Mouse (Mus musculus): ENCODE results near the gene Cdk2ap1. TPM values are rescaled to one million over a fixed set of nuclear protein-coding genes. Genes with fewer than 3 reads are reported as not detected.
A peak's percentile ranks its signal among the peaks of the same experiment; 100 is the strongest.
"Not testable (repeated sequence)": the region's sequence is repeated elsewhere in the genome, so short reads cannot be mapped to it uniquely, and the experiment has no call there.

The Cdk2ap1 gene
- polyA plus RNA-seq, 1 experiment from 2014 or later, result 105 TPM

DNA sequence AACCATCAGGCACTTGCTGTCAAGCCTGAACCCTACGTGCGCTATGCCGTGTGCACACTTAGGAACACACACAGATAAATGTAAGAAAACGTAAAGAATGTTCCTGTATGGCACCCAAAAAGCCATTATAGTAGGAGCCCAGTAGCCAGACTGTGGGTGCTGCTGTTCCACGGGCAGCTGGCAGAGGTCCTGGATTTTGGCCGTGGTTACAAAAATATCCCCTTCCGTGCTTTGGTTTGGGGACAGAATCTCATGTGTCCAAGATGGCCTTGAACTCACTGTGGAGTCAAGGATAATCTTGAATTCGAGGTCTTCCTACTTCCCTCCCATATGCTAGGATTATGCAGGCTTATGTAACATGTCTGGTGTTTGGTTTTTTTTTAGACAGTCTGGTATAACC, 20.0 kb downstream of the Cdk2ap1 start:
- H3K27me3 ChIP-seq, result no peaks in the 10 kb centered on the region
- peak overlapping the region; percentile 46; the same call in 1 of the 2 replicates for H3K27ac ChIP-seq
- no peak overlapping the region for H3K9ac ChIP-seq
- H3K4me3 ChIP-seq (replicated peaks), result no peak overlapping the region
- peaks cover 33% of the 10 kb centered on the region for H3K36me3 ChIP-seq (replicated peaks)
- WGBS, result 81% methylated on average over 8 of the region's 8 CpGs
- H3K4me2 ChIP-seq, result no peak overlapping the region
- no peak for ATAC-seq (ENCODE audit: low FRiP score)
- peaks cover under 1% of the 10 kb centered on the region; the same call in 1 of the 2 replicates for H3K4me1 ChIP-seq
- H3K9me3 ChIP-seq, result no peaks in the 10 kb centered on the region

- not testable (repeated sequence) for H3K27me3 ChIP-seq; H3K4me1 ChIP-seq; H3K27ac ChIP-seq; H3K4me2 ChIP-seq; H3K9me3 ChIP-seq; H3K9ac ChIP-seq; H3K4me3 ChIP-seq (replicated peaks)
- peaks cover 30% of the 10 kb centered on the region for H3K36me3 ChIP-seq (replicated peaks)
- ATAC-seq (ENCODE audit: low FRiP score), result 0 out of 2 replicates have a peak, but pooled peaks have one; percentile 37
- 71% methylated on average over 6 of the region's 6 CpGs for WGBS
Observed at GRCm38 (mm10) chr5:124341753-124342339, 21.0 kb downstream of the Cdk2ap1 start.

DNA sequence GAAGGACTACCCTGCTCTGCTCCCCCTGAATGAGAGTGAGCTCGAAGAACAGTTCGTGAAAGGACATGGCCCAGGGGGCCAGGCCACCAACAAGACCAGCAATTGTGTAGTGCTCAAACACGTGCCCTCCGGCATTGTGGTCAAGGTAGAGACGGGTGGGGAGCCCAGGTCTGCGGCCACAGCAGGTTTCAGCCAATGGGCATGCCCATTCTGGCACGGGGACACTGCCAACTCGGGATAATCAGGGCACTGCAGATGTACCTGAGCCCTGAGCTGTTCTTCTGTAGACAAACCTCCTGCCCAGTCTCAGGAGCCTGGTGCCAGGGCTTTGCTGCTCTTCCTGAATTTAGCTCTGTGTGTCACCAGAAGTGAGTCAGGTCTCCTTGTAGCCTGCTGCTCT, 24.1 kb downstream of the Cdk2ap1 start:
- Histone ChIP-seq H3K9me3 (no peaks in the 10 kb centered on the region), H3K36me3 (replicated peaks) (peaks cover 6% of the 10 kb centered on the region; the same call in 1 of the 2 replicates), H3K27ac (peak overlapping the region; percentile 70), H3K27me3 (no peaks in the 10 kb centered on the region), H3K9ac (no peak overlapping the region), H3K4me1 (peaks cover 25% of the 10 kb centered on the region), H3K4me3 (replicated peaks) (no peak overlapping the region), H3K4me2 (no peak overlapping the region)
- ATAC-seq (ENCODE audit: low FRiP score), result no peak
- WGBS, result 87% methylated on average over 8 of the region's 8 CpGs

DNA sequence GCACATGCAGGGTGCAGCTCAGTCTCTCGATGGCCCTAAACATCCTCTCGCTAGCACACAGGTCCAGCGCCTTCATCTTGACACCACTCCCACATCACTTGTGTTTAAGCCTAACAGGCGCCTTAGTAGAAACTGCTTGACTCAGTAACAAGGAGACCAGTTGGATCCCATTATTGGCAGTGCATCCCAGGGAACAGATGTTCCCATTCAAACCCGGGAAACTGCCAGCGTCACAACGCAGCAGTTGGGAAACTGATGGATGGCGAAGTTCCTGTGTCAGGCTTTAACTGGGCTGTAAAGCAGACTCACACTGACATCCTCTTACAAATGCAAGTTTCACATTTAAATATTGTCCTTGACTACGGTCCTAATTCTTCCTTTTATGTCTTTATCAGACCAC, 25.0 kb downstream of the Cdk2ap1 start:
- Histone ChIP-seq H3K4me1 (peaks cover 28% of the 10 kb centered on the region), H3K4me2 (no peak overlapping the region), H3K4me3 (replicated peaks) (no peak overlapping the region), H3K27me3 (no peaks in the 10 kb centered on the region), H3K9me3 (no peaks in the 10 kb centered on the region), H3K27ac (peak overlapping the region; percentile 70; the same call in 1 of the 2 replicates), H3K36me3 (replicated peaks) (0 out of 2 replicates have a peak, but pooled peaks cover 6% of the 10 kb centered on the region), H3K9ac (no peak overlapping the region)
- WGBS, result 65% methylated on average over 9 of the region's 9 CpGs
- no peak for ATAC-seq (ENCODE audit: low FRiP score)

GRCm38 (mm10) chr5:124337103-124337502, 25.8 kb downstream of the Cdk2ap1 start:
- Histone ChIP-seq H3K4me2 (no peak overlapping the region), H3K27ac (0 out of 2 replicates have a peak overlapping the region, but pooled peaks have one; percentile 70), H3K4me1 (peaks cover 28% of the 10 kb centered on the region), H3K27me3 (no peaks in the 10 kb centered on the region), H3K9ac (no peak overlapping the region), H3K4me3 (replicated peaks) (no peak overlapping the region), H3K36me3 (replicated peaks) (0 out of 2 replicates have a peak, but pooled peaks cover 6% of the 10 kb centered on the region), H3K9me3 (no peaks in the 10 kb centered on the region)
- no peak for ATAC-seq (ENCODE audit: low FRiP score)
- 94% methylated on average over 9 of the region's 9 CpGs for WGBS

DNA sequence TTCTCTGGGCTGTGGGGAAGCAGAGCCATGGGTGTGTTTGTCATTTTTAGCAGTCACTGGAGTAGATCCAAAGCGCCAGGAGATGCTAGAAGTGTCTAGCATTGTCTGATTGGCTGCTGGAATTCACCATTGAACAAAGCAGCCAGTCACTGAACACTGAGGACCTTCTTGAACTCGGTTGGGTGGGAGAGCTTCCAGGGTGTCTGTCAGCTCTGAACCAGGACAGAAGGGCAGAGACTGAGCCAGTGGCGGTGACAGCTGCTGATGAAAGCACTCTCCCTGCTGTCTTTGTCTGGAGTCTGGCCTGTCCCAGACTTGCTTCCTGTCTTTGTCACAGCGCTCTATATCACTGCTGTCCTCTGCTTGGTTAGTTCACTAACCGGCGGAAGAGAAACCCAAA, 28.5 kb downstream of the Cdk2ap1 start:
- WGBS, result 48% methylated on average over 6 of the region's 6 CpGs
- Histone ChIP-seq H3K9me3 (no peaks in the 10 kb centered on the region), H3K27ac (peak overlapping the region; percentile 85), H3K27me3 (no peaks in the 10 kb centered on the region), H3K36me3 (replicated peaks) (0 out of 2 replicates have a peak, but pooled peaks cover 6% of the 10 kb centered on the region), H3K9ac (peak overlapping the region; percentile 38), H3K4me1 (peaks cover 28% of the 10 kb centered on the region), H3K4me3 (replicated peaks) (no peak overlapping the region), H3K4me2 (no peak overlapping the region)
- peak; percentile 79 for ATAC-seq (ENCODE audit: low FRiP score)

DNA sequence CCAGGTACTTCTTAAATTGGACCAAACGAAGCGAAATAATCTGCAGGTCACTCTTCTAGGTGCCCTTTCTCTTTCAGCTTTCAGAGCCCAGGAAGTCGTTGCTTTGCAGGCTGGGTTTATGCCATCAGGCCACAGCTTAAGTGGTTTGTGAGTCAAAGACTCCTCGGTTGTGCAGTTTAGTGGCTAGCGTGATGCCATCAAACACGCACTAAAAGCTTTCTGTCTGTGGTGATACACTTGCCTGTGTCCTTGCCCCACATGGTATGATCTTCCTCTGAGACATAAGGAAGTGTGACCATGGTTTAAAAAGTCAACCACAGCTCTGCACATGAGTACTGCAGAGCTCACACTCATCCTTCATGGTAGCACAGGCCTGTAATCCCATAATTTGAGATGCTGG, 32.8 kb downstream of the Cdk2ap1 start:
- Histone ChIP-seq H3K9ac (no peak overlapping the region), H3K9me3 (no peaks in the 10 kb centered on the region), H3K27me3 (no peaks in the 10 kb centered on the region), H3K36me3 (replicated peaks) (0 out of 2 replicates have a peak, but pooled peaks cover 1% of the 10 kb centered on the region), H3K27ac (no peak overlapping the region), H3K4me3 (replicated peaks) (no peak overlapping the region), H3K4me1 (peaks cover 33% of the 10 kb centered on the region), H3K4me2 (no peak overlapping the region)
- no peak for ATAC-seq (ENCODE audit: low FRiP score)
- WGBS, result 85% methylated on average over 6 of the region's 6 CpGs

DNA sequence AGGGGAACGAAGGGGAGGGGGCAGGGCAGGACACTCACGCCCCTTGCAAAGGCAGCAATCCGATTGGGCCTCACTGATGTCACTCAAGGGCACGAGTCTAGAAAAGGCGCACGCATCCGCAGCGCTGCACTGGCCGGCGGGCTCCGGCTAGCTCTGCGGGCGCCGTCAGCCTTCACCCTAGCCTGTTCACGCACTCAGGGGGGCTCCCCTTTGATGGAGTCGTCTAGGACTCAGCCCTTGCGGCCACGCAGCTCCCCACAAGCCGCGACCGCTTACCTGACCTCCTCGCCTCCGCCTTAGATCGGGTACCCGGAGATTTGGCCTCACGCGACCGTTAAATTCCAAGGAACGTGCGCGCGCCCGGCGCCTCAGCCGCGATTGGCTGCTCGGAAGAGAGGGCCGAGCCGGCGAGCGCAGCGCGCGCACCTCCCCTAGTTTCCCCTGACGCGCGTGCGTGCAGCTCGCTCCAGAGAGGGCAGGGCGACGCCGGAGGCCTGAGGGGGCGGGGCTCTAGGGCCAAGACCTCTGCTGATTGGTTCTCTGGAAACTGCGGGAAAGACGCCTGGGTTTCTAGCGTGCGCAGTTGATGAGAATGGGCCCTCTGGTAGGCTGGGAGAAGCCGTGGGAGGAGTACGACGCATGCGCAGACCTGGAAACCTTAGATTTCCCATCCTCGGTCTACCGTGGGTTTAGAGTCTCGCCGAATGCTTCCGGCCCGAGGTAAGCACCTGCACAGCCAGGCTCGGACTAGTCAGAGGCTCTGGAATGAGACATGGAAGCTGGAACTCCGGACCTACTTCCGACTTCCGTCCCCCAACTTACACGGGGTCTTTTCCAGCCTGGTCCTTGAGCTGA, 35.1 kb downstream of the Cdk2ap1 start, which contains the start of the genes Mphosph9 and 2810006K23Rik:
Mphosph9 (minus strand) TSS at position 463 of the 855 bp plus-strand sequence.
2810006K23Rik (plus strand) TSS at position 580 of the 855 bp plus-strand sequence.
- peak; percentile 98 for ATAC-seq (ENCODE audit: low FRiP score)
- peak within 1 kb of the TSS; percentile 98 for H3K27ac ChIP-seq
- under 1% methylated on average over 72 of the region's 72 CpGs for WGBS
- H3K27me3 ChIP-seq, result no peaks in the 10 kb centered on the region
- H3K36me3 ChIP-seq (replicated peaks), result peaks cover 17% of the 10 kb centered on the region
- peaks cover 19% of the 10 kb centered on the region for H3K4me1 ChIP-seq
- H3K4me2 ChIP-seq, result peak within 1 kb of the TSS; percentile 89
- peak within 1 kb of the TSS; percentile 66 for H3K4me3 ChIP-seq (replicated peaks)
- H3K9me3 ChIP-seq, result no peaks in the 10 kb centered on the region
- peak within 1 kb of the TSS; percentile 81 for H3K9ac ChIP-seq

DNA sequence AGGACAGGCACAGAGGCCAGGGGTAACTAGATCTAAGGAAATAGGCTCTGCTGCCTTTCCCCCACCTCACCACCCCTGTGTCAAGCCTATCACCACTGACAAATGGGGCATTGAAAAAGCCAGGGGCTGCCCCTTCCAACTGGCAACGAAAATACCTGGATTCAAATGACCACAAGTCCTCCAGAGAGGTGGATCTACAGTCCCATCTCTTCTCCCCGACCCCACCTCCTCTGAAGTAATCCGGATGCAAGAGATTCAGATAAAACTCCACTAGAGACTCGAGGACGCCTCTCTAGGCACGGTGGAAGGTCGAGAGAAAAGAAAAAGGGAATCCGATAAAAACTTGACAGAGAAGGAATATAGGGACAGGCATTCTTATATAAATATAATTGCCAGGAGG, 36.1 kb downstream of the Cdk2ap1 start:
- Histone ChIP-seq H3K4me1 (peaks cover 19% of the 10 kb centered on the region), H3K36me3 (replicated peaks) (peaks cover 21% of the 10 kb centered on the region), H3K27me3 (no peaks in the 10 kb centered on the region), H3K4me2 (peak overlapping the region; percentile 89), H3K27ac (peak overlapping the region; percentile 98), H3K9me3 (no peaks in the 10 kb centered on the region), H3K4me3 (replicated peaks) (peak overlapping the region; percentile 66), H3K9ac (peak overlapping the region; percentile 81)
- 4% methylated on average over 8 of the region's 8 CpGs for WGBS
- ATAC-seq (ENCODE audit: low FRiP score), result no peak

DNA sequence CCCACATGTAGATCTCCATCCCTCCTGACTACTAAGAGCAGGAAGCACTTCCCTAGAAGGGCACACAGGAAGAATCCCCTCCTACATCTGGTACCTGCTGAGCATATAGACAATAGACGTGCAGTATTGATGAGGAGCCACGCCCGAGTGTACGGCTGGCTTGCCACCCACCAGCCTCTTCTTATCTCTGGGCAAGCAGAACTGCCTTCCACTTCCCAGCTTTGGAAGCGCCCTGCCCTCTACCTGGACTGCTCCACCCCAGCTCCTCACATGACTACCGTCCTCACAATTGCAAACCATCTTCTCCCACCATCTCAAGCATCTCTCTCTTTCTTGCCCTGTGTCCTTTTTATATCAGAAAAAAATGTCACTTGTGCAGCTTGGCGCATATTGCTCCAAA, 45.2 kb downstream of the Cdk2ap1 start:
- H3K4me1 ChIP-seq, result no peaks in the 10 kb centered on the region
- H3K4me3 ChIP-seq (replicated peaks), result no peak overlapping the region
- no peaks in the 10 kb centered on the region for H3K27me3 ChIP-seq
- H3K4me2 ChIP-seq, result no peak overlapping the region
- ATAC-seq (ENCODE audit: low FRiP score), result no peak
- peaks cover 1% of the 10 kb centered on the region for H3K9me3 ChIP-seq
- no peak overlapping the region for H3K9ac ChIP-seq
- WGBS, result 96% methylated on average over 7 of the region's 7 CpGs
- no peak overlapping the region for H3K27ac ChIP-seq
- peaks cover 81% of the 10 kb centered on the region for H3K36me3 ChIP-seq (replicated peaks)

DNA sequence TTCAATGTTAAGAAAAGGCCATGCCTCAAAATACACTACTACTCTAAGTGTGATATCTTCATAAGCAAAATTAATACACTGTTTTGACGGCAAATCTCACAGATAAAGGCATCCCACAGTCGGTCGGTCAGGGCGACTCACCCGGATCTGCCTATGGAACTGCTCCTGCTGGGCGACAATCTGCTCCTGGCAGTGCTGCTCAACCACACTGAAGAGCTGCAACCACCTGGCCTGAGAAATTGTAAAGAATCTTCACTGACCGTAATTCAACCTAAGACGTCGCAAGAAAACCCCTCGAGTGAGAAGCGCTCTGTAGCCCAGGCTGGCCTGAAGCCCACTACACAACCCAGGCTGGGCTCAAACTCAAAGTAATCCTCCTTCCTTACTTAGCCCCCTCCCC, 46.9 kb downstream of the Cdk2ap1 start:
- peaks cover 8% of the 10 kb centered on the region for H3K9me3 ChIP-seq
- WGBS, result 94% methylated on average over 11 of the region's 11 CpGs

DNA sequence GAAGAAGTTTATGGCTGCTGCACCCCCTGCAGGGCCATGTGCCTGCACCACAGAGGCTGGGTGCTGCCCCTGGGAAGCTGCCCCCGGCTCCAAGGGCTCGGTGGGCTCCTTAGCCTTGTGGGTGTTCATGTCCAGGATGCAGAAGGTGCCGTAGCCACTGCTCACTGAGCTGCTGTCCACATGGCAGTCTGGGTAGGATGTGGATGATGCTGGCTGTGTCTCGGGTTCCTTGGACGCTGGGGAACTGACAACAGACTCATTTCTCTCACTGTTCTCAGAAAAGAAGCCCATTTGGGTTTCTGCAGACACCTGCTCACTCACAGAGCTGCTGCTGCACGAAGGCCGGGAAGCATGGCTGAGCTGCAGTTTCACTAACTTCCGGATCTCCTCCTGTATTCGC, 47.4 kb downstream of the Cdk2ap1 start:
- no peak overlapping the region for H3K27ac ChIP-seq
- H3K4me3 ChIP-seq (replicated peaks), result no peak overlapping the region
- ATAC-seq (ENCODE audit: low FRiP score), result no peak
- no peaks in the 10 kb centered on the region for H3K4me1 ChIP-seq
- H3K36me3 ChIP-seq (replicated peaks), result peaks cover 86% of the 10 kb centered on the region
- 92% methylated on average over 9 of the region's 9 CpGs for WGBS
- H3K4me2 ChIP-seq, result no peak overlapping the region
- H3K9ac ChIP-seq, result no peak overlapping the region
- H3K9me3 ChIP-seq, result peaks cover 8% of the 10 kb centered on the region
- no peaks in the 10 kb centered on the region for H3K27me3 ChIP-seq

More for the DNA sequence above, 46.9 kb downstream of the Cdk2ap1 start:
- no peak for ATAC-seq (ENCODE audit: low FRiP score)
- Histone ChIP-seq H3K4me2 (no peak overlapping the region), H3K9ac (no peak overlapping the region), H3K4me1 (no peaks in the 10 kb centered on the region), H3K27me3 (no peaks in the 10 kb centered on the region), H3K4me3 (replicated peaks) (no peak overlapping the region), H3K27ac (no peak overlapping the region), H3K36me3 (replicated peaks) (peaks cover 86% of the 10 kb centered on the region)

Measured in forebrain, embryonic 12.5 days (tissue).